Mouse (Mus musculus): ENCODE measurements around the gene Vmn1r35. TPM values are rescaled to one million over a fixed set of nuclear protein-coding genes. Genes with fewer than 3 reads are reported as not detected.
"Not testable (repeated sequence)": the region's sequence is repeated elsewhere in the genome, so short reads cannot be mapped to it uniquely, and the experiment has no call there.

The Vmn1r35 gene
- not detected in 2 replicates for polyA plus RNA-seq (2015; fragmentation: Nextera tagmentation; extraction: Ambion mirVana)

DNA sequence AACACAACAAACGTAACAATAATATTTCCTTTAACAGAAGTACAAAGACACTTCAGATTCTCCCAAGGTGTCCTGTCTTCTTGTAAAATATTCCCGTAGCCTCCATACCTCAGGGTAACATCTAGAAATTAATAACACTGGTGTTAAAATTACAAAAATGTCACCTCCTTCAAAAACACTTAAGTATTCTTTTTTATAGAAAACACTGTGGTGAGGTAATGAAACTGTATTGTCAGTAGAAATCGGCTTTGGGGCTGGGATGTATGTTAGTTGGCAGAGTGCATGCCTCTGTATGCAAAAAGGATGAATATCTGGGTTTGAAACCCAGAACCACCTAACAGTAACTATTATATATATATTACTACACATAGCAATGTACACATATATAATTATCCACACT, at the start of gene Vmn1r35:
TSS of gene Vmn1r35 (minus strand) at position 101 of the 400 bp plus-strand sequence.
- Histone ChIP-seq H3K4me3 (no peak within 1 kb of the TSS), H3K36me3 (no peaks in the 10 kb centered on the region), H3K9me3 (replicated peaks) (no peaks in the 10 kb centered on the region), H3K27me3 (no peaks in the 10 kb centered on the region), H3K4me1 (replicated peaks) (no peaks in the 10 kb centered on the region), H3K9ac (no peak within 1 kb of the TSS), H3K27ac (no peak within 1 kb of the TSS), H3K4me2 (no peak within 1 kb of the TSS)
- ATAC-seq (replicated peaks; ENCODE audit: insufficient number of reproducible peaks, insufficient read depth, low FRiP score, low read depth), result no peak
- 71% methylated on average over 3 of the region's 3 CpGs for WGBS

DNA sequence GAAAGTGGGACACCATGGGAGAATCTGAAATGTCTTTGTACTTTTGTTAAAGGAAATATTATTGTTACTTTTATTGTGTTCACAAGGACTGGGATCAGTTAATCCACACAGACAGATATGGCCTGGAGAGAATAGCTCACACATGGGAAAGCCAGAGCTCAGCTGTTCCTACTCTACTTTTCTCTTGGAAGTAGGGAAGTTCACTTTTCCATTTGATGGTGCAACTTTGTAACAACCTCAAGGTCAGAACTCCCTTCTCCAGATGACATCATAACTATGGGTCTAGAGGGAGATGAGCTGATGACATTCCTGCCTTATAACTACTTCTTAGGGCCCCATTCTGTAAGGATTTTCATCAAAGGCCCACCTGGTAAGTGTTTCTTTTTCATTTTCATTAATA, 43.4 kb upstream of the Vmn1r35 start, which contains the start of gene Vmn1r37:
TSS of gene Vmn1r37 (plus strand) at position 301 of the 400 bp plus-strand sequence.
- not testable (repeated sequence) for H3K36me3 ChIP-seq; H3K4me3 ChIP-seq; H3K4me1 ChIP-seq (replicated peaks); ATAC-seq (replicated peaks; ENCODE audit: insufficient number of reproducible peaks, insufficient read depth, low FRiP score, low read depth); H3K27ac ChIP-seq; H3K9ac ChIP-seq; H3K9me3 ChIP-seq (replicated peaks); H3K4me2 ChIP-seq; H3K27me3 ChIP-seq

DNA sequence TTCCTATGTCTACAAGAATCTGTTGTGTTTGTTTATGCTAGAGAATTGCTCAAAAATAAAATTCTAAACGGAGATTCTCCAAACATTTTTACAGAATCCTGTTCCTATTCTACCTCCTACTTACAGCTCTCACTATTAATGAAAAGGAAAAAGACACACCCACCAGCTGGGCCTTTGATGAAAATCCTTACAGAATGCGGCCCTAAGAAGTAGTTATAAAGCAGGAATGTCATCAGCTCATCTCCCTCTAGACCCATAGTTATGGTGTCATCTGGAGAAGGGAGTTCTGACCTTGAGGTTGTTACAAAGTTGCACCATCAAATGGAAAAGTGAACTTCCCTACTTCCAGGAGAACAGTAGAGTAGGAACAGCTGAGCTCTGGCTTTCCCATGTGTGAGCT, 33.4 kb upstream of the Vmn1r35 start, which contains the start of gene Vmn1r36:
TSS of gene Vmn1r36 (minus strand) at position 101 of the 400 bp plus-strand sequence.
- not testable (repeated sequence) for H3K4me2 ChIP-seq; H3K4me3 ChIP-seq; ATAC-seq (replicated peaks; ENCODE audit: insufficient number of reproducible peaks, insufficient read depth, low FRiP score, low read depth); H3K27me3 ChIP-seq; H3K4me1 ChIP-seq (replicated peaks); H3K36me3 ChIP-seq; H3K9me3 ChIP-seq (replicated peaks); H3K27ac ChIP-seq; H3K9ac ChIP-seq
- WGBS, result 60% methylated on average over 2 of the region's 2 CpGs

DNA sequence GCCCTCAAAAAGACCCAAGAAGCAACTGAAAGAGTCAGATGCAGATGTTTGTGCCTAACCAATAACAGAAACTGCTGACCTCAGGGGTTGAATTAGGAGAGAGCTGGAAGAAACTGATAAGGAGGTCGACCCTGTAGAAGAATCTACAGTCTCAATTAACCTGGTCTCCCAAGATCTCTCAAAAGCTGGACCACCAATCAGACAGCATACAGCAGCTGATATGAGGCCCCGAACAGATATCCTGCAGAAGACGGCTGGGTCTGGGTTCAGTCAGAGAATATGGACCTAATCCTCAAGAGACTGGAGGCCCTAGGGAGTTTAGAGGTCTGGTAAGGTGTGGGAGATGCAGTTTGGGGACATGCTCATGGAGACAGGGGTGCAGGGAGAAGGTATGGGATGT, 28.1 kb upstream of the Vmn1r35 start:
- Histone ChIP-seq H3K36me3 (no peaks in the 10 kb centered on the region), H3K27me3 (no peaks in the 10 kb centered on the region), H3K4me2 (no peak overlapping the region), H3K9me3 (replicated peaks) (no peaks in the 10 kb centered on the region), H3K4me3 (no peak overlapping the region), H3K4me1 (replicated peaks) (no peaks in the 10 kb centered on the region), H3K27ac (no peak overlapping the region), H3K9ac (no peak overlapping the region)
- ATAC-seq (replicated peaks; ENCODE audit: insufficient number of reproducible peaks, insufficient read depth, low FRiP score, low read depth), result no peak
- WGBS, result 57% methylated on average over 3 of the region's 3 CpGs

DNA sequence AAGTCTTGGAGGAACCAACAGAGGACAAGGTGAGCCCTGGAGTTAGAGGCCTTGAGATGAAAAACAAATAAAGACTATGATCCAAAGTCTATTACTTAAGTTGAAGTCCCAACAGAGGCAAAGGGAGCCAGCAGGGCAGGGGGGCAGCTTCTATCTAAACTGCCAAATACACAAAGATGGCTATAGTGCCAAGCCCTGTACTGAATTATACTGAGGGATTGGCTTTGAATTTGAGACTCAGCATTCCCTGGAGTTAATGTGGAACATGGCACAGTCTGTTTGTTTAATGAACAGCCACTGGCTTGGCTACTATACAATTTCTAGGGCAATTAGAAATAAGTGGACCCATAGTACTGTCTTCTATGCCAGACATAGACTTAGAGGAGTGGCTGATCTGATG, 23.2 kb upstream of the Vmn1r35 start:
- Histone ChIP-seq H3K9me3 (replicated peaks) (no peaks in the 10 kb centered on the region), H3K27me3 (no peaks in the 10 kb centered on the region), H3K9ac (no peak overlapping the region), H3K36me3 (no peaks in the 10 kb centered on the region), H3K4me2 (no peak overlapping the region), H3K27ac (no peak overlapping the region), H3K4me1 (replicated peaks) (no peaks in the 10 kb centered on the region), H3K4me3 (no peak overlapping the region)
- ATAC-seq (replicated peaks; ENCODE audit: insufficient number of reproducible peaks, insufficient read depth, low FRiP score, low read depth), result no peak

DNA sequence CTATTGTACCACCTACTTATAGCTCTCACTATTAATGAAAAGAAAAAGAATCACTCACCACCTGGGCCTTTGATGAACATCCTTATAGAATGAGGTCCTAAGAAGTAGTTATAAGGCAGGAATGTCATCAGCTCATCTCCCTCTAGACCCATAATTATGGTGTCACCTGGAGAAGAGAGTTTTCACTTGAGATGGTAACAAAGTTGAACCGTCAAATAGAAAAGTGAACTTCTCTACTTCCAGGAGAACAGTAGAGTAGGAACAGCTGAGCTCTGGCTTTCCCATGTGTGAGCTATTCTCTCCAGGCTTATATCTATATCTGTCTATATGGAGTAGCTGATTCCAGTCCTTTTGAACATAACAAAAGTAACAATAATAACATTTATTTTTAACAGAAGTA, 41.9 kb downstream of the Vmn1r35 start, which contains the start of gene Vmn1r34:
TSS of gene Vmn1r34 (minus strand) at position 101 of the 400 bp plus-strand sequence.
- Histone ChIP-seq H3K4me1 (replicated peaks) (no peaks in the 10 kb centered on the region), H3K4me3 (no peak within 1 kb of the TSS), H3K9me3 (replicated peaks) (no peaks in the 10 kb centered on the region), H3K27ac (no peak within 1 kb of the TSS), H3K36me3 (no peaks in the 10 kb centered on the region), H3K9ac (no peak within 1 kb of the TSS), H3K4me2 (no peak within 1 kb of the TSS), H3K27me3 (no peaks in the 10 kb centered on the region)
- no peak for ATAC-seq (replicated peaks; ENCODE audit: insufficient number of reproducible peaks, insufficient read depth, low FRiP score, low read depth)
- WGBS, result 91% methylated on average over 1 of the region's 1 CpGs

Other genes starting within 250 kb of the Vmn1r35 start
- gene Mad2l1, start 150.5 kb downstream of the Vmn1r35 start, polyA plus RNA-seq (2015; fragmentation: Nextera tagmentation; extraction: Ambion mirVana), result 63.1 and 64.2 TPM in 2 replicates
- 0.06 TPM in 1 of 2 replicates, not detected in the other for gene Vmn1r32, start 125.8 kb downstream of the Vmn1r35 start, polyA plus RNA-seq (2015; fragmentation: Nextera tagmentation; extraction: Ambion mirVana)
- gene Vmn1r33, start 67.6 kb downstream of the Vmn1r35 start, polyA plus RNA-seq (2015; fragmentation: Nextera tagmentation; extraction: Ambion mirVana), result not detected in 2 replicates
- gene Vmn1r34, start 42.0 kb downstream of the Vmn1r35 start, polyA plus RNA-seq (2015; fragmentation: Nextera tagmentation; extraction: Ambion mirVana), result not detected in 2 replicates
- not detected in 2 replicates for gene Vmn1r36, start 33.3 kb upstream of the Vmn1r35 start, polyA plus RNA-seq (2015; fragmentation: Nextera tagmentation; extraction: Ambion mirVana)
- gene Vmn1r37, start 43.5 kb upstream of the Vmn1r35 start, polyA plus RNA-seq (2015; fragmentation: Nextera tagmentation; extraction: Ambion mirVana), result not detected in 2 replicates
- gene Vmn1r38, start 96.7 kb upstream of the Vmn1r35 start, polyA plus RNA-seq (2015; fragmentation: Nextera tagmentation; extraction: Ambion mirVana), result not detected in 2 replicates
- not detected in 2 replicates for gene Vmn1r39, start 124.7 kb upstream of the Vmn1r35 start, polyA plus RNA-seq (2015; fragmentation: Nextera tagmentation; extraction: Ambion mirVana)
- 54.2 and 57.8 TPM in 2 replicates for gene Gng12, start 210.5 kb upstream of the Vmn1r35 start, polyA plus RNA-seq (2015; fragmentation: Nextera tagmentation; extraction: Ambion mirVana)

Measured in heart, embryonic 15.5 days (tissue).